Comparison of ENCODE assay signal across 9 mouse cellular contexts in genomic region chr19:12466204-12466603, GRCm38 (mm10). TPM values are rescaled to one million over a fixed set of nuclear protein-coding genes. Genes with fewer than 3 reads are reported as not detected.
DNase-seq lines count a peak whose midpoint lies in the region; ATAC-seq and TF ChIP-seq lines count a peak whose summit lies in the region.
"Had no signal": no experiment of that assay in that cellular context is flagged by ENCODE, and none has a peak within 500 bp of the region (broad histone marks: within the 10 kb centered on the region; RNA-seq: fewer than 3 reads in every experiment).

No protein-coding gene starts in this region.

- 0 out of 2 replicates have a peak, but pooled peaks have one; percentile 21 for ATAC-seq in lung, embryonic 14.5 days (ENCODE audit: insufficient read depth)
- ATAC-seq in neural tube, embryonic 14.5 days (ENCODE audit: low read depth) = peak; percentile 60; the same call in 1 of the 2 replicates

- H3K9me3 ChIP-seq in ES-Bruce4 (replicated peaks; ENCODE audit: control insufficient read depth, insufficient read depth, low read length, poor library complexity, severe bottlenecking) = peaks cover 3% of the 10 kb centered on the region; the same call in 1 of the 2 replicates
- no peaks in the 10 kb centered on the region for H3K9me3 ChIP-seq in lung, embryonic 14.5 days (ENCODE audit: low read depth, low read length)
- H3K9me3 ChIP-seq in neural tube, embryonic 14.5 days (ENCODE audit: control insufficient read depth, low read length) = no peaks in the 10 kb centered on the region

- H3K4me3 ChIP-seq in ES-Bruce4 (ENCODE audit: low read depth, low read length) = no peak overlapping the region
- H3K4me3 ChIP-seq in lung, embryonic 14.5 days (ENCODE audit: low read depth, low read length) = no peak overlapping the region
- no peak overlapping the region for H3K4me3 ChIP-seq in neural tube, embryonic 14.5 days (ENCODE audit: low read depth, low read length)

- peak; percentile 60 for TF ChIP-seq CTCF in ES-Bruce4 (IDR thresholded peaks at IDR 0.05; ENCODE audit: low read depth, low read length)
- TF ChIP-seq CTCF in lung, embryonic 14.5 days (IDR thresholded peaks at IDR 0.05; ENCODE audit: low read depth) = peak; percentile 93

- no peak for TF ChIP-seq POLR2A in ES-Bruce4 (IDR thresholded peaks at IDR 0.05; ENCODE audit: insufficient read depth, low read length)

- DNase-seq in adrenal gland, adult 2 months = peak; percentile 73
- DNase-seq in embryo, embryonic 11.5 days (ENCODE audit: low read depth, low spot score) = peak; percentile 43
- DNase-seq in heart, postnatal 14 days = peak; percentile 64 to 69
- DNase-seq in kidney, postnatal 25 days = peak; percentile 64 to 72
- DNase-seq in lung, embryonic 14.5 days = peak; percentile 81
- no peak for DNase-seq in urinary bladder, adult 2 months (ENCODE audit: low spot score)

- no peak overlapping the region for H3K27ac ChIP-seq in ES-Bruce4 (ENCODE audit: insufficient read depth, low read length)
- H3K27ac ChIP-seq in lung, embryonic 14.5 days (ENCODE audit: low read depth) = no peak overlapping the region
- H3K27ac ChIP-seq in neural tube, embryonic 14.5 days (ENCODE audit: low read depth, low read length) = no peak overlapping the region

- H3K4me1 ChIP-seq in ES-Bruce4 (ENCODE audit: control insufficient read depth, insufficient read depth, low read length) = peaks cover 1% of the 10 kb centered on the region
- no peaks in the 10 kb centered on the region for H3K4me1 ChIP-seq in lung, embryonic 14.5 days (ENCODE audit: insufficient read depth)
- H3K4me1 ChIP-seq in neural tube, embryonic 14.5 days (ENCODE audit: control insufficient read depth, insufficient read depth, low read length) = no peaks in the 10 kb centered on the region

- no peaks in the 10 kb centered on the region for H3K36me3 ChIP-seq in ES-Bruce4 (ENCODE audit: control insufficient read depth, insufficient read depth, low read length, poor library complexity, severe bottlenecking)
- H3K36me3 ChIP-seq in lung, embryonic 14.5 days (ENCODE audit: insufficient read depth) = peaks cover 17% of the 10 kb centered on the region
- peaks cover 13% of the 10 kb centered on the region for H3K36me3 ChIP-seq in neural tube, embryonic 14.5 days (ENCODE audit: control insufficient read depth, insufficient read depth, low read length)

- no peaks in the 10 kb centered on the region for H3K27me3 ChIP-seq in ES-Bruce4 (ENCODE audit: control insufficient read depth, insufficient read depth, low read length, poor library complexity, severe bottlenecking)
- H3K27me3 ChIP-seq in lung, embryonic 14.5 days (ENCODE audit: insufficient read depth, low read length) = no peaks in the 10 kb centered on the region
- no peaks in the 10 kb centered on the region for H3K27me3 ChIP-seq in neural tube, embryonic 14.5 days (ENCODE audit: control insufficient read depth, insufficient read depth, low read length)

- intact Hi-C loops in heart, postnatal 14 days (cut with DNase I) = loop anchor here (2.0 to 5.0 kb wide), 3 partner anchors 34 to 125 kb away; partner anchors contain the start of gene Dtx4

- no peak overlapping the region for H3K9ac ChIP-seq in ES-Bruce4 (ENCODE audit: low read depth, poor library complexity, severe bottlenecking)
- no peak overlapping the region for H3K9ac ChIP-seq in lung, embryonic 14.5 days
- H3K9ac ChIP-seq in neural tube, embryonic 14.5 days (replicated peaks; ENCODE audit: low read depth, low read length) = no peak overlapping the region

- 31% methylated on average over 7 of the region's 7 CpGs for WGBS in lung, embryonic 14.5 days
- 33% methylated on average over 7 of the region's 7 CpGs for WGBS in neural tube, embryonic 14.5 days

- no peak for TF ChIP-seq EP300 in ES-Bruce4 (IDR thresholded peaks at IDR 0.05; ENCODE audit: insufficient read depth, low read depth, low read length)

- H3K4me2 ChIP-seq in lung, embryonic 14.5 days = no peak overlapping the region
- H3K4me2 ChIP-seq in neural tube, embryonic 14.5 days (ENCODE audit: low read depth, low read length) = no peak overlapping the region

RNA-seq across cellular contexts. Expression of gene Mpeg1, which starts 5.6 kb away (rescaled TPM):
- polyA plus RNA-seq in ES-Bruce4 (2011; ENCODE audit: insufficient read depth, insufficient read length, low read depth, missing spikeins) = 0.20 TPM in 1 of 2 replicates, not detected in the other
- 10 to 100 TPM; 28.3 to 31.6 TPM for total RNA-seq in adrenal gland, adult 2 months (2021)
- polyA plus RNA-seq in adrenal gland, adult 2 months (2012; rRNA removed) = 3.1 and 4.1 TPM in 2 replicates
- 1 to 10 TPM; 6.6 to 7.1 TPM for total RNA-seq in heart, postnatal 14 days (2021)
- polyA plus RNA-seq in lung, embryonic 14.5 days (2014; fragmentation: Nextera tagmentation; extraction: Ambion mirVana) = 0.63 and 0.76 TPM in 2 replicates
- 1.3 and 1.5 TPM in 2 replicates for polyA plus RNA-seq in neural tube, embryonic 14.5 days (2014; fragmentation: Nextera tagmentation; extraction: Ambion mirVana)
- polyA plus RNA-seq in urinary bladder, adult 2 months (2012; rRNA removed) = 11.6 and 15.2 TPM in 2 replicates

RNA-seq across cellular contexts. Expression of gene Dtx4, which starts 35.0 kb away (rescaled TPM):
- 4.0 and 5.1 TPM in 2 replicates for polyA plus RNA-seq in ES-Bruce4 (2011; ENCODE audit: insufficient read depth, insufficient read length, low read depth, missing spikeins)
- total RNA-seq in adrenal gland, adult 2 months (2021) = 10 to 100 TPM; 16.7 to 24.2 TPM
- polyA plus RNA-seq in adrenal gland, adult 2 months (2012; rRNA removed) = 9.2 and 10.8 TPM in 2 replicates
- 1 to 10 TPM; 7.6 to 9.7 TPM for total RNA-seq in heart, postnatal 14 days (2021)
- polyA plus RNA-seq in lung, embryonic 14.5 days (2014; fragmentation: Nextera tagmentation; extraction: Ambion mirVana) = 17.2 and 17.7 TPM in 2 replicates
- polyA plus RNA-seq in neural tube, embryonic 14.5 days (2014; fragmentation: Nextera tagmentation; extraction: Ambion mirVana) = 37.7 and 47.6 TPM in 2 replicates
- 12.6 and 16.8 TPM in 2 replicates for polyA plus RNA-seq in urinary bladder, adult 2 months (2012; rRNA removed)

RNA-seq across cellular contexts. Expression of gene Pfpl, which starts 38.5 kb away (rescaled TPM):
- polyA plus RNA-seq in ES-Bruce4 (2011; ENCODE audit: insufficient read depth, insufficient read length, low read depth, missing spikeins) = not detected in 2 replicates
- total RNA-seq in adrenal gland, adult 2 months (2021) = not detected
- polyA plus RNA-seq in adrenal gland, adult 2 months (2012; rRNA removed) = not detected in 2 replicates
- total RNA-seq in heart, postnatal 14 days (2021) = not detected
- polyA plus RNA-seq in lung, embryonic 14.5 days (2014; fragmentation: Nextera tagmentation; extraction: Ambion mirVana) = not detected in 2 replicates
- polyA plus RNA-seq in neural tube, embryonic 14.5 days (2014; fragmentation: Nextera tagmentation; extraction: Ambion mirVana) = not detected in 2 replicates
- polyA plus RNA-seq in urinary bladder, adult 2 months (2012; rRNA removed) = not detected in 2 replicates
- total RNA-seq: layer of hippocampus, adult 18-20 months had no signal

RNA-seq across cellular contexts. Expression of gene Olfr1441, which starts 49.0 kb away (rescaled TPM):
- 0.46 and 0.64 TPM in 2 replicates for polyA plus RNA-seq in ES-Bruce4 (2011; ENCODE audit: insufficient read depth, insufficient read length, low read depth, missing spikeins)
- total RNA-seq in adrenal gland, adult 2 months (2021) = not detected
- not detected in 2 replicates for polyA plus RNA-seq in adrenal gland, adult 2 months (2012; rRNA removed)
- total RNA-seq in heart, postnatal 14 days (2021) = not detected
- polyA plus RNA-seq in lung, embryonic 14.5 days (2014; fragmentation: Nextera tagmentation; extraction: Ambion mirVana) = not detected in 2 replicates
- polyA plus RNA-seq in neural tube, embryonic 14.5 days (2014; fragmentation: Nextera tagmentation; extraction: Ambion mirVana) = not detected in 2 replicates
- polyA plus RNA-seq in urinary bladder, adult 2 months (2012; rRNA removed) = not detected in 2 replicates
- total RNA-seq: layer of hippocampus, adult 18-20 months had no signal
